Mouse (Mus musculus) cerebellum, adult 2 months (tissue): ENCODE results near the gene Zfp697.
"Not testable (repeated sequence)": the region's sequence is repeated elsewhere in the genome, so short reads cannot be mapped to it uniquely, and the experiment has no call there.

Source experiments
- CTCF ChIP-seq: fragments of 200-500 bp; IDR thresholded peaks from 2 replicates; pipeline ENCODE4 v1.5.1; 2011; ENCODE audit warnings: low read depth, mild to moderate bottlenecking, control low read depth, low read length, moderate library complexity, borderline replicate concordance; ENCODE audit not compliant: insufficient read depth
- POLR2A ChIP-seq: fragments of 200-500 bp; IDR thresholded peaks from 2 replicates; pipeline ENCODE4 v1.6.1; 2011; ENCODE audit warnings: low read length, control low read depth, borderline replicate concordance; ENCODE audit not compliant: insufficient read depth

DNA sequence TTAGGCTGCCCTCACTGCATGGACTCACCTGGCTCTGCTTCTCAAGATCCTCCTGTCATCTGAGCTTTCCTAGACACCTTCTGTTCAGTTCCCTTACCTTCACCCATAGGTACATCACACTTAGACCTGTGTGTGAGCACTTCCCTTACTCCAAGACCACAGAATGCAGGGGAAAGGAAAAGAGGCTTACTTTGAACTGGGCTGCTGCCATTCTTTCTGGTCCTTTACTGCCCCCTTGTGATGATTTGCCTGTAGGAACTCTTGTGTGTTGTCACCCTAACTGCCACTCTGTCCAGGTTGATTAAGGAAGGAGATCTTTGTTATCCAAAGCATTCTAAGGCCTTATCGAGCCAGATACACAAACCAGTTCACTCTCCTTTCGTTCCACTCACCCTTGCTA is 114.5 kb downstream of the Zfp697 start:
- not testable (repeated sequence) for TF ChIP-seq CTCF, POLR2A
